Mouse (Mus musculus) intestine, embryonic 16.5 days (tissue): ENCODE results near the gene Eml3. TPM values are rescaled to one million over a fixed set of nuclear protein-coding genes. Genes with fewer than 3 reads are reported as not detected.
A peak's percentile ranks its signal among the peaks of the same experiment; 100 is the strongest.
"Not testable (repeated sequence)": the region's sequence is repeated elsewhere in the genome, so short reads cannot be mapped to it uniquely, and the experiment has no call there.

Experiments
- ATAC-seq: fragments of 200-750 bp; cut with Nextera tagmentation; 2 replicates; pipeline ENCODE4 v1.8.0; 2017; ENCODE audit warnings: moderate TSS enrichment, moderate library complexity
- H3K27ac ChIP-seq: fragments of 300-500 bp; sonication (generic); 2 replicates; pipeline ENCODE4 v1.5.1; 2014; ENCODE audit warnings: mild to moderate bottlenecking, low read length
- H3K27me3 ChIP-seq: fragments of 300-500 bp; sonication (generic); replicated peaks from 2 replicates; pipeline ENCODE4 v1.6.1; 2014; ENCODE audit warnings: low read length, control low read depth, mixed read lengths; ENCODE audit not compliant: control insufficient read depth, insufficient read depth
- H3K36me3 ChIP-seq: fragments of 300-500 bp; sonication (generic); 2 replicates; pipeline ENCODE4 v1.6.1; 2014; ENCODE audit warnings: low read length, control low read depth; ENCODE audit not compliant: control insufficient read depth, insufficient read depth
- H3K4me1 ChIP-seq: fragments of 300-500 bp; sonication (generic); 2 replicates; pipeline ENCODE4 v1.6.1; 2014; ENCODE audit warnings: low read length, control low read depth, mixed read lengths; ENCODE audit not compliant: control insufficient read depth, insufficient read depth
- H3K4me2 ChIP-seq: fragments of 300-500 bp; sonication (generic); 2 replicates; pipeline ENCODE4 v1.6.1; 2014; ENCODE audit warnings: low read depth, low read length, control low read depth
- H3K4me3 ChIP-seq: fragments of 300-500 bp; sonication (generic); 2 replicates; pipeline ENCODE4 v1.5.1; 2014; ENCODE audit warnings: mild to moderate bottlenecking, low read length
- H3K9ac ChIP-seq: fragments of 300-500 bp; sonication (generic); 2 replicates; pipeline ENCODE4 v1.6.1; 2014; ENCODE audit warnings: low read depth, low read length
- H3K9me3 ChIP-seq: fragments of 300-500 bp; sonication (generic); 2 replicates; pipeline ENCODE4 v1.6.1; 2016; ENCODE audit warnings: low read length, control low read depth; ENCODE audit not compliant: control insufficient read depth
- WGBS: fragments of 180-500 bp; shearing (Covaris S2); extraction: QIAGEN DNeasy Blood & Tissue Kit; methylation state at CpG from one replicate; pipeline ENCODE4 v1.1.7; 2014; 5-methylcytosine and 5-hydroxymethylcytosine counted together
- polyA plus RNA-seq: library from polyadenylated mRNA; unstranded; fragments of >200 nt; fragmentation: Nextera tagmentation; extraction: Ambion mirVana; gene quantifications from 2 replicates; pipeline ENCODE4 v1.2.1, GENCODE M21; 2015

Eml3 gene
- polyA plus RNA-seq, 1 experiment from 2014 or later: 22.6 TPM

- Histone ChIP-seq H3K9ac (peak overlapping the region; percentile 82), H3K27me3 (no peaks in the 10 kb centered on the region), H3K27ac (peak overlapping the region; percentile 82), H3K4me3 (peak overlapping the region; percentile 75), H3K4me1 (peaks cover 9% of the 10 kb centered on the region), H3K9me3 (no peaks in the 10 kb centered on the region), H3K36me3 (peaks cover 7% of the 10 kb centered on the region), H3K4me2 (peak overlapping the region; percentile 84)
- WGBS: 11% methylated on average over 9 of the region's 9 CpGs
- ATAC-seq: no peak
Measured at GRCm38 (mm10) chr19:8954171-8954570, 24.8 kb downstream of the Eml3 start.

GRCm38 (mm10) chr19:8962256-8962655 is 32.9 kb downstream of the Eml3 start:
- peaks cover 7% of the 10 kb centered on the region for H3K4me1 ChIP-seq
- H3K9ac ChIP-seq: no peak overlapping the region
- no peak overlapping the region for H3K27ac ChIP-seq
- no peaks in the 10 kb centered on the region for H3K27me3 ChIP-seq
- no peak for ATAC-seq
- no peaks in the 10 kb centered on the region for H3K9me3 ChIP-seq
- whole genome bisulfite sequencing: 82% methylated on average over 2 of the region's 2 CpGs
- H3K36me3 ChIP-seq: peaks cover 13% of the 10 kb centered on the region
- H3K4me2 ChIP-seq: no peak overlapping the region
- H3K4me3 ChIP-seq: no peak overlapping the region

- Histone ChIP-seq H3K27ac (peak overlapping the region; percentile 96; the same call in 1 of the 2 replicates), H3K9ac (peak overlapping the region; percentile 74; the same call in 1 of the 2 replicates)
Measured at GRCm38 (mm10) chr19:8965075-8965474, 35.7 kb downstream of the Eml3 start.

GRCm38 (mm10) chr19:8965771-8966170 is 36.4 kb downstream of the Eml3 start:
- no peak for ATAC-seq
- 70% methylated on average over 8 of the region's 8 CpGs for WGBS

More at GRCm38 (mm10) chr19:8965075-8965474, 35.7 kb downstream of the Eml3 start:
- ATAC-seq: no peak
- peaks cover 16% of the 10 kb centered on the region for H3K36me3 ChIP-seq
- H3K4me2 ChIP-seq: no peak overlapping the region
- no peaks in the 10 kb centered on the region for H3K9me3 ChIP-seq
- H3K4me1 ChIP-seq: peaks cover 12% of the 10 kb centered on the region
- 84% methylated on average over 11 of the region's 11 CpGs for WGBS
- H3K4me3 ChIP-seq: no peak overlapping the region; the same call in 1 of the 2 replicates
- no peaks in the 10 kb centered on the region for H3K27me3 ChIP-seq

GRCm38 (mm10) chr19:8966198-8966589 is 36.8 kb downstream of the Eml3 start:
- Histone ChIP-seq H3K27ac (peak overlapping the region; percentile 96), H3K4me1 (peaks cover 12% of the 10 kb centered on the region), H3K27me3 (no peaks in the 10 kb centered on the region), H3K9me3 (no peaks in the 10 kb centered on the region), H3K4me3 (peak overlapping the region; percentile 63), H3K36me3 (peaks cover 26% of the 10 kb centered on the region), H3K9ac (peak overlapping the region; percentile 74), H3K4me2 (peak overlapping the region; percentile 73)
- WGBS: 25% methylated on average over 5 of the region's 5 CpGs
- ATAC-seq: peak; percentile 36

More at GRCm38 (mm10) chr19:8965771-8966170, 36.4 kb downstream of the Eml3 start:
- Histone ChIP-seq H3K4me2 (peak overlapping the region; percentile 73), H3K4me1 (peaks cover 12% of the 10 kb centered on the region), H3K36me3 (peaks cover 22% of the 10 kb centered on the region), H3K4me3 (peak overlapping the region; percentile 63), H3K27me3 (no peaks in the 10 kb centered on the region), H3K27ac (peak overlapping the region; percentile 96), H3K9me3 (no peaks in the 10 kb centered on the region), H3K9ac (peak overlapping the region; percentile 74)

- Histone ChIP-seq H3K4me1 (peaks cover 12% of the 10 kb centered on the region), H3K27ac (peak within 1 kb of the TSS; percentile 96), H3K9ac (peak within 1 kb of the TSS; percentile 84), H3K4me3 (peak within 1 kb of the TSS; percentile 66), H3K9me3 (no peaks in the 10 kb centered on the region), H3K4me2 (peak within 1 kb of the TSS; percentile 86), H3K27me3 (no peaks in the 10 kb centered on the region), H3K36me3 (peaks cover 29% of the 10 kb centered on the region)
- ATAC-seq: peak; percentile 99
- WGBS: under 1% methylated on average over 52 of the region's 52 CpGs
Measured at GRCm38 (mm10) chr19:8966590-8967372, 37.4 kb downstream of the Eml3 start, which contains the start of gene Eef1g. Gene Eef1g (plus strand): TSS chr19:8967041.

- Histone ChIP-seq H3K36me3 (peaks cover 31% of the 10 kb centered on the region), H3K27ac (peak overlapping the region; percentile 65), H3K9me3 (no peaks in the 10 kb centered on the region), H3K4me3 (peak overlapping the region; percentile 66), H3K4me2 (peak overlapping the region; percentile 86), H3K9ac (peak overlapping the region; percentile 84), H3K4me1 (peaks cover 12% of the 10 kb centered on the region), H3K27me3 (no peaks in the 10 kb centered on the region)
- ATAC-seq: no peak
- WGBS: 0% methylated on average over 8 of the region's 8 CpGs
Measured at GRCm38 (mm10) chr19:8967373-8967743, 38.0 kb downstream of the Eml3 start.

- peak overlapping the region; percentile 84 for H3K9ac ChIP-seq
- peak overlapping the region; percentile 66 for H3K4me3 ChIP-seq
- WGBS: 0% methylated on average over 9 of the region's 9 CpGs
- no peak for ATAC-seq
- peak overlapping the region; percentile 86 for H3K4me2 ChIP-seq
- peak overlapping the region; percentile 65; the same call in 1 of the 2 replicates for H3K27ac ChIP-seq
- H3K27me3 ChIP-seq: no peaks in the 10 kb centered on the region
- H3K4me1 ChIP-seq: peaks cover 12% of the 10 kb centered on the region
- H3K9me3 ChIP-seq: no peaks in the 10 kb centered on the region
- peaks cover 28% of the 10 kb centered on the region for H3K36me3 ChIP-seq
Measured at GRCm38 (mm10) chr19:8967893-8968292, 38.5 kb downstream of the Eml3 start.

- H3K4me3 ChIP-seq, H3K27ac ChIP-seq, H3K4me1 ChIP-seq, ATAC-seq, H3K27me3 ChIP-seq, H3K9me3 ChIP-seq, H3K4me2 ChIP-seq, H3K9ac ChIP-seq: not testable (repeated sequence)
- H3K36me3 ChIP-seq: peaks cover 29% of the 10 kb centered on the region
- 81% methylated on average over 8 of the region's 8 CpGs for WGBS
Measured at GRCm38 (mm10) chr19:8972491-8972890, 43.1 kb downstream of the Eml3 start.
